Mouse (Mus musculus): ENCODE data around the gene Xndc1.

- TF ChIP-seq ZNF384 (IDR thresholded peaks at IDR 0.05; ENCODE audit: low read depth, low read length) (no peak), CHD2 (IDR thresholded peaks at IDR 0.05; ENCODE audit: low read depth, low read length) (no peak), MAFK (IDR thresholded peaks at IDR 0.05; ENCODE audit: insufficient read depth, low read depth, low read length) (no peak), HCFC1 (IDR thresholded peaks at IDR 0.05; ENCODE audit: borderline replicate concordance, insufficient read depth, low read length) (no peak), ZC3H11A (IDR thresholded peaks at IDR 0.05; ENCODE audit: borderline replicate concordance, low read depth, low read length) (no peak)
Measured at GRCm38 (mm10) chr7:102076714-102077296, 11.5 kb downstream of the Xndc1 start.

All from ES-E14 (cell line).